Mouse (Mus musculus): Measurements from ENCODE around the gene Gtf3c4. TPM values are rescaled to one million over a fixed set of nuclear protein-coding genes. Genes with fewer than 3 reads are reported as not detected.

Gene Gtf3c4
- polyA plus RNA-seq, 1 experiment, result 30.9 TPM

- DNase-seq (ENCODE audit: low read depth), result peak; percentile 86
- TF ChIP-seq CTCF (IDR thresholded peaks at IDR 0.05; ENCODE audit: borderline replicate concordance, extremely low read depth, insufficient read depth, insufficient read length) (no peak), POLR2A (IDR thresholded peaks at IDR 0.05; ENCODE audit: borderline replicate concordance, extremely low read depth, insufficient read depth, insufficient read length, poor library complexity, severe bottlenecking) (no peak)
Observed at GRCm38 (mm10) chr2:28798390-28798789, 41.8 kb downstream of the Gtf3c4 start.

- no peak for TF ChIP-seq POLR2A (IDR thresholded peaks at IDR 0.05; ENCODE audit: borderline replicate concordance, extremely low read depth, insufficient read depth, insufficient read length, poor library complexity, severe bottlenecking)
- TF ChIP-seq CTCF (IDR thresholded peaks at IDR 0.05; ENCODE audit: borderline replicate concordance, extremely low read depth, insufficient read depth, insufficient read length), result no peak
- peak; percentile 98 for DNase-seq (ENCODE audit: low read depth)
Observed at GRCm38 (mm10) chr2:28797490-28798106, 42.6 kb downstream of the Gtf3c4 start.

GRCm38 (mm10) chr2:28796298-28796697 lies 43.9 kb downstream of the Gtf3c4 start:
- DNase-seq (ENCODE audit: low read depth), result no peak
- no peak for TF ChIP-seq POLR2A (IDR thresholded peaks at IDR 0.05; ENCODE audit: borderline replicate concordance, extremely low read depth, insufficient read depth, insufficient read length, poor library complexity, severe bottlenecking)
- no peak for TF ChIP-seq CTCF (IDR thresholded peaks at IDR 0.05; ENCODE audit: borderline replicate concordance, extremely low read depth, insufficient read depth, insufficient read length)

DNA sequence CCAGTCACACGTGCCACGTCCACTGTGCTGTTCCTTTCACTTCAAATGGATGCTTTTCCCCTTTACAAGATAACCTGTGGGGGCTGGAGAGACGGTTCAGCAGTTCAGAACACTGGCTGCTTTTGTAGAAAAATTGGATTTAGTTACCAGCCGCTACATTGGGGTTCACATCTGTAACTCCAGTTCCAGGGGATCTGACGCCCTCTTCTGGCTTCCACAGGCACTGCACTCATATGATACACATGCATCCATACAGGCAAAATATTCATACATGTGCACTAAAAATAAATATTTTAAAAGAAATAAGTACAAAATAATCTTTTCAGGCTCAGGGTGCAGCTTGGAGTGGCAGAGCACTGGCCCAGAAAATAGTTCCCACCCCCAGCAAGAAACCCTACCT lies 45.5 kb downstream of the Gtf3c4 start:
- TF ChIP-seq POLR2A (IDR thresholded peaks at IDR 0.05; ENCODE audit: borderline replicate concordance, extremely low read depth, insufficient read depth, insufficient read length, poor library complexity, severe bottlenecking) (no peak), CTCF (IDR thresholded peaks at IDR 0.05; ENCODE audit: borderline replicate concordance, extremely low read depth, insufficient read depth, insufficient read length) (peak; percentile 12; the same call in 1 of the 2 replicates)
- DNase-seq (ENCODE audit: low read depth), result no peak

- TF ChIP-seq CTCF (IDR thresholded peaks at IDR 0.05; ENCODE audit: borderline replicate concordance, extremely low read depth, insufficient read depth, insufficient read length) (no peak), POLR2A (IDR thresholded peaks at IDR 0.05; ENCODE audit: borderline replicate concordance, extremely low read depth, insufficient read depth, insufficient read length, poor library complexity, severe bottlenecking) (no peak)
- DNase-seq (ENCODE audit: low read depth), result peak; percentile 95
Observed at GRCm38 (mm10) chr2:28792931-28793610, 47.1 kb downstream of the Gtf3c4 start.

GRCm38 (mm10) chr2:28787067-28787619 lies 53.0 kb downstream of the Gtf3c4 start:
- DNase-seq (ENCODE audit: low read depth), result peak; percentile 25
- TF ChIP-seq POLR2A (IDR thresholded peaks at IDR 0.05; ENCODE audit: borderline replicate concordance, extremely low read depth, insufficient read depth, insufficient read length, poor library complexity, severe bottlenecking) (no peak), CTCF (IDR thresholded peaks at IDR 0.05; ENCODE audit: borderline replicate concordance, extremely low read depth, insufficient read depth, insufficient read length) (no peak)

DNA sequence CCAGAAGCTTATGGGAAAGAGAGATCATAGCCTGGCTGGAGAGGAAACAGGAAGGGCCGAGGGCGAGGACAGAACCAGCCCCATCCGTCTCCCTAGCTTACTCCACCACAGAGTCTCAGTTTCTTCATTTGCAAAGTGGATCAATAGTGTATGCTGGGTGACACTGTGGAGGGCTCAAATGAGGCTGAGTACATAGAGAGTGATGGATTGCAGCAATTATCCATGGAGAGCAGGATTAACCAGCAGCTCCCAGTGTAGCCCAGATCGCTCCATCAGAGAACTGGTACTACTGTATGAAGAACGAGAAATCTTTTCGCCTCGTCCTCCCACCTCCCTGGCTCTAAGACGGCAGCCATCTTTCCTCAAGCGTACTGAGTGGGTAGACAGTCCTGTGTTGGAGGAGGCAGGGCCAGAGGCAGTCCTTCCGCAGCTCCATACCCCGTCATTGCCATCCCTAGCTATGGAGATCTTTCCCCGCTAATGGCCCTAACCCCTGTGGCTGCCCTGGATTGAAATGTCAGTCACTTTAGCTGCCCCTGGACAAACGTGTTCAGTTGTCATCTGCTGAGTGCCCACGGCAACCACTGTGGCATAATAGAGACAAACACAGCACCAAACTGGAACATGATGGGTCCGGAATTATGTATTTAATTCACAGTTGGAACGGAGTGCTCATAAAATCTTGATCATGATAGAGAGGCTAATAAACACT lies 53.6 kb downstream of the Gtf3c4 start:
- TF ChIP-seq CTCF (IDR thresholded peaks at IDR 0.05; ENCODE audit: borderline replicate concordance, extremely low read depth, insufficient read depth, insufficient read length), result no peak
- no peak for DNase-seq (ENCODE audit: low read depth)

- peak; percentile 60 for DNase-seq (ENCODE audit: low read depth)
- TF ChIP-seq CTCF (IDR thresholded peaks at IDR 0.05; ENCODE audit: borderline replicate concordance, extremely low read depth, insufficient read depth, insufficient read length), result no peak
- TF ChIP-seq POLR2A (IDR thresholded peaks at IDR 0.05; ENCODE audit: borderline replicate concordance, extremely low read depth, insufficient read depth, insufficient read length, poor library complexity, severe bottlenecking), result no peak
Observed at GRCm38 (mm10) chr2:28781310-28781709, 58.9 kb downstream of the Gtf3c4 start.

DNA sequence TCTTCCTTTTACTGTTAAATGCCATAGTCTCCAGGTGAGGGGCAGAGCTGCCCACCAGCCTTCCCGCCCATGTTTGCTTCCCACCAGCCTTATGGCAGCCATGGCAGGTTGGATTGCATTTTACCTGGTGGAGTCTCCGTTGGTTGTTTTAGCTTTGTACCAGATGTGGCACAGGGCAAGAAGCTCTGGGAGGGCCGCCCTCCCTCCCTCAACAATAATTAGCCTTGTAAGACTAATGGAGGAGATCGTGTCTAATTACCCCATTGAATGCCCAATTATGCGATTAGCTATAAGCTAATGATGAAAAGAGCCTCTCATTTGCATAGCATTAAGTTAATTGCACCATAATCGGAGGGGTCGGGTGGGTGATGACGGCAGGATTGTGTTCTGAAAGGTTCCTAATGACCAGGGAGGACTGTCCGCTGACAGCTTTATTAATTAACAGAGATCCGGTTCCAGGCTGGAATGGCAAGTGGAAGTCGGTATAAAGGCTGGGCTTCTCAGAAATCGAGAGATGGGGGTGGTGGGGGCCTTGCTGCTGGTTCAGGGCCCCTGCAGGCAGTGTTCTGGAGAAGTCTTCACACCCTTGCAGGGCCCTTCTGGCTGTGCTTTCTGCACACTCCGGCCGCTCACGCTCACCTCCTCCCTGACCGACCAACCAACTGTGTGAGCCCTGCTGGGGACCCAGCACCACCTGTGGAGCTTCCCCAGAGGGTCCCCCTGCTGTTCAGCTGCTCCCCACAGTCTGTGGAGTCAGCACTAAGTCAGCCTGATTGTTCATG lies 60.0 kb downstream of the Gtf3c4 start:
- TF ChIP-seq CTCF (IDR thresholded peaks at IDR 0.05; ENCODE audit: borderline replicate concordance, extremely low read depth, insufficient read depth, insufficient read length), result no peak
- peak; percentile 93 for DNase-seq (ENCODE audit: low read depth)

GRCm38 (mm10) chr2:28776728-28777127 lies 63.4 kb downstream of the Gtf3c4 start:
- TF ChIP-seq POLR2A (IDR thresholded peaks at IDR 0.05; ENCODE audit: borderline replicate concordance, extremely low read depth, insufficient read depth, insufficient read length, poor library complexity, severe bottlenecking) (no peak), CTCF (IDR thresholded peaks at IDR 0.05; ENCODE audit: borderline replicate concordance, extremely low read depth, insufficient read depth, insufficient read length) (no peak)
- no peak for DNase-seq (ENCODE audit: low read depth)

- peak; percentile 72 for DNase-seq (ENCODE audit: low read depth)
- TF ChIP-seq CTCF (IDR thresholded peaks at IDR 0.05; ENCODE audit: borderline replicate concordance, extremely low read depth, insufficient read depth, insufficient read length) (no peak), POLR2A (IDR thresholded peaks at IDR 0.05; ENCODE audit: borderline replicate concordance, extremely low read depth, insufficient read depth, insufficient read length, poor library complexity, severe bottlenecking) (no peak)
Observed at GRCm38 (mm10) chr2:28774073-28774472, 66.1 kb downstream of the Gtf3c4 start.

Other genes with a start within 250 kb of the Gtf3c4 start
- gene Gfi1b, start 218.4 kb downstream of the Gtf3c4 start, polyA plus RNA-seq (2012; rRNA removed), result 0.09 and 0.33 TPM in 2 replicates
- 35.8 and 40.6 TPM in 2 replicates for gene Tsc1, start 199.1 kb downstream of the Gtf3c4 start, polyA plus RNA-seq (2012; rRNA removed)
- 1.5 and 2.4 TPM in 2 replicates for gene Spaca9, start 140.6 kb downstream of the Gtf3c4 start, polyA plus RNA-seq (2012; rRNA removed)
- gene Ak8, start 140.2 kb downstream of the Gtf3c4 start, polyA plus RNA-seq (2012; rRNA removed), result 1.3 and 1.5 TPM in 2 replicates
- gene Ddx31, start within 50 bp of the Gtf3c4 start, polyA plus RNA-seq (2012; rRNA removed), result 13.0 and 14.6 TPM in 2 replicates
- gene Barhl1, start 76.3 kb upstream of the Gtf3c4 start, polyA plus RNA-seq (2012; rRNA removed), result 25.3 and 45.9 TPM in 2 replicates
- 0.79 and 1.8 TPM in 2 replicates for gene Cfap77, start 214.7 kb upstream of the Gtf3c4 start, polyA plus RNA-seq (2012; rRNA removed)
- 16.5 and 16.6 TPM in 2 replicates for gene Ttf1, start 219.9 kb upstream of the Gtf3c4 start, polyA plus RNA-seq (2012; rRNA removed)

Data from brain, embryonic 14.5 days (tissue).